Mouse (Mus musculus) myocyte (in vitro differentiated cells): Measurements from ENCODE around the gene Mycbp2.

Experiments used
- CEBPB ChIP-seq: IDR thresholded peaks from 2 replicates; pipeline ENCODE4 v1.6.1; 2011; ENCODE audit warnings: mild to moderate bottlenecking, moderate library complexity; ENCODE audit not compliant: poor library complexity, insufficient read depth, severe bottlenecking
- E2F4 ChIP-seq: IDR thresholded peaks from one replicate; pipeline ENCODE4 v1.6.1; 2011; ENCODE audit warnings: mild to moderate bottlenecking, control low read depth, moderate library complexity; ENCODE audit not compliant: insufficient read depth
- MAX ChIP-seq: IDR thresholded peaks from one replicate; pipeline ENCODE4 v1.6.1; 2011; ENCODE audit warnings: low read depth, mild to moderate bottlenecking, control low read depth
- MYOD1 ChIP-seq, 3 experiments: IDR thresholded peaks; one replicate each; pipeline ENCODE4 v1.6.1; 2011; ENCODE audit warnings: control low read depth in 2 of 3, low read depth in 2 of 3, mild to moderate bottlenecking in 2 of 3, moderate library complexity in 1 of 3; ENCODE audit not compliant: insufficient read length in 2 of 3, control insufficient read depth in 1 of 3
- MYOG ChIP-seq, 3 experiments: IDR thresholded peaks; one replicate each; pipeline ENCODE4 v1.6.1; 2011; ENCODE audit warnings: control low read depth in 2 of 3, low read depth in 2 of 3, mild to moderate bottlenecking in 2 of 3; ENCODE audit not compliant: insufficient read length in 2 of 3, control insufficient read depth in 1 of 3, insufficient read depth in 1 of 3
- POLR2A ChIP-seq: IDR thresholded peaks from one replicate; pipeline ENCODE4 v1.6.1; 2011; ENCODE audit warnings: low read depth, mild to moderate bottlenecking, control low read depth, moderate library complexity; ENCODE audit not compliant: insufficient read length
- REST ChIP-seq: IDR thresholded peaks from one replicate; pipeline ENCODE4 v1.6.1; 2011; ENCODE audit warnings: mild to moderate bottlenecking, control low read depth, moderate library complexity; ENCODE audit not compliant: insufficient read depth, insufficient read length
- TCF12 ChIP-seq: IDR thresholded peaks from one replicate; pipeline ENCODE4 v1.6.1; 2011; ENCODE audit warnings: mild to moderate bottlenecking, control low read depth; ENCODE audit not compliant: poor library complexity, insufficient read depth, severe bottlenecking

DNA sequence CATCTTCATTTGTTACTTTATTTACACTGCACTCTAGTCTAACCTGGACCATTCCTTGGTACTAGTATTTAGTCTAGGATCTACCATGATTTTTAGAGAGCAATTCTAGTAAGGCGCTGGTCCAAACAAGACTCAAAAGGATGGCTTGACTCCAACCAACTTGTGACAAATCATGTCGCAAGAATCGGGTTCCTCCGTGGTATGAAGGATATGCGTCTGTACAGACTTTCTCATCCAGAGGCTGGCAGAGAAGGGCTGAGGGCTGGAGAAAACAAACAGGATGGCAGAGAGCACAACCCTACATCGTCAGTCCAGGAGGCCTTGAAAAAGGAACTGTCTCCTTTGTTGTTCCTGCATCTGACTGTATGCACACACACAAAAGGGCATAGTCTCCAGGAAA, 250.0 kb downstream of the Mycbp2 start:
- no peak for TF ChIP-seq MYOG (IDR thresholded peaks at IDR 0.05; ENCODE audit: control insufficient read depth in 1 of 3, insufficient read depth in 1 of 3, insufficient read length in 2 of 3, low read depth in 2 of 3)
- no peak for TF ChIP-seq REST
- no peak for TF ChIP-seq CEBPB
- no peak for TF ChIP-seq TCF12
- no peak for TF ChIP-seq POLR2A
- no peak for TF ChIP-seq MYOD1 (IDR thresholded peaks at IDR 0.05; ENCODE audit: control insufficient read depth in 1 of 3, insufficient read length in 2 of 3, low read depth in 2 of 3)
- no peak for TF ChIP-seq E2F4
- no peak for TF ChIP-seq MAX
